Mouse (Mus musculus): Measurements from ENCODE around the gene Fpgs. TPM values are rescaled to one million over a fixed set of nuclear protein-coding genes. Genes with fewer than 3 reads are reported as not detected.
A peak's percentile ranks its signal among the peaks of the same experiment; 100 is the strongest.

The Fpgs gene
- polyA plus RNA-seq, 1 experiment from 2014 or later, result 28.9 TPM

DNA sequence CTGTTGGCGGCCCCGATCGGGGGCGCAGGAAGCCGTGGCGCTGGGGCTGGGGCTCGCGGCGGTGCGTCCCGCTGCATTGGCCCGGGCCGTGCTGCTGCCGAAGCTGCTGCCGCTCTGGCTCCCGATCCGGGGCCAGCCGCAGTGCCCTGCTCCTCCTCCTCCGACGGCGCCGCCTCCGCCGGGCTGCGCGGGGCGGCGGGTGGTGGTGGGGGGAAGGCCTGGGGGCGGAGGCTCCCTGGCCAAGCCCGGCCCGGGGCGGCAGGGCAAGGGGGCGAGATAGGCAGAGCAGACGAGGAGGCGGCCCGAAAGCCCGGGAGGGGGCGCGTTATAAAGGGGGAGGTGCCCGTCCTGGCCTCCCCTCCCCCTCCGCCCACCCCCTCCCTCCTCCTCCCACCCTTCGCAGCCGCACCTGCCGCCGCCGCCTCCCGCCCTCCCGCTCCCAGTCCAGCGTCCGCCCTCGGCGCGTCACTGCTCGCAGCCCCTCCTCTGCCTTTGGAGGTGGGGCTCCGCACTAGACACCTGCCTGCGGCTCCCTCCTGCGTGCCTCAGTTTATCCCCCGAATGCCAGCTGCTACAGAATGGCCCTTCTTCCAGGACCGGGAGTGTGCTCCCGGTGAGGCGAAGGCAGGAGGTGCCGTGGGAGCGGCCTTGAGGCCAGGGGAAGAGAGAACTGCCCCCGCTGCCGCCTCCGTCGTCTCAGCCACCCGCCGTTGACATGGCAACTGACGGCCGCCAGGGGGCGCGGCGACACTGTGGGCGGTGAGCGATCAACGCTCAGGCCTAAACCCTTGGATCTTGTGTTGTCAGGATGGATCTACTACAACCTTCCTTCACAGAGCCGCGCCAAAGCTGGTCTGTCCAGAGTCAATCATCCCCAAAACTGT lies 9.2 kb upstream of the Fpgs start, which contains the start of gene Cdk9:
Gene Cdk9, minus strand, starts transcription at position 143 of the 884 bp plus-strand sequence.
- no peak for TF ChIP-seq CTCF (IDR thresholded peaks at IDR 0.05)
- in situ Hi-C loops (cut with MboI; ENCODE audit: low pct_unique_long_range_greater_than_20kb), result loop anchor here (5.0 kb wide), 2 partner anchors 44 to 139 kb away; partner anchors contain the start of gene Tor2a
- ATAC-seq, result peak; percentile 70
- ChIA-PET POLR2A (interaction anchor here (0.6 to 2.8 kb wide), 4 partner anchors 37 to 103 kb away, joined by 4 to 15 read pairs (median 4); partner anchors contain the start of gene Tor2a), CTCF (interaction anchor here (0.8 to 1.9 kb wide), 7 partner anchors 24 to 225 kb away, joined by 3 to 14 read pairs (median 4); partner anchors contain the start of gene Tor2a)
- H3K27me3 ChIP-seq, result no peaks in the 10 kb centered on the region
- DNase-seq (ENCODE audit: low read depth, low spot score), result no peak

GRCm38 (mm10) chr2:32712586-32712933 lies 8.6 kb upstream of the Fpgs start:
- no peak for TF ChIP-seq CTCF (IDR thresholded peaks at IDR 0.05)
- DNase-seq (ENCODE audit: low read depth, low spot score) (no peak), ATAC-seq (peak; percentile 61)
- in situ Hi-C loops (cut with MboI; ENCODE audit: low pct_unique_long_range_greater_than_20kb), result loop anchor here (5.0 kb wide), 2 partner anchors 45 to 140 kb away; partner anchors contain the start of gene Tor2a
- ChIA-PET CTCF (interaction anchor here (1.0 kb wide), 1 partner anchor 38 kb away, joined by 4 read pairs; no protein-coding TSS in a partner anchor), POLR2A (interaction anchor here (1.0 to 1.3 kb wide), 3 partner anchors 9 to 129 kb away, joined by 3 to 4 read pairs (median 4); partner anchors contain the start of gene Tor2a)
- H3K27me3 ChIP-seq, result no peaks in the 10 kb centered on the region

DNA sequence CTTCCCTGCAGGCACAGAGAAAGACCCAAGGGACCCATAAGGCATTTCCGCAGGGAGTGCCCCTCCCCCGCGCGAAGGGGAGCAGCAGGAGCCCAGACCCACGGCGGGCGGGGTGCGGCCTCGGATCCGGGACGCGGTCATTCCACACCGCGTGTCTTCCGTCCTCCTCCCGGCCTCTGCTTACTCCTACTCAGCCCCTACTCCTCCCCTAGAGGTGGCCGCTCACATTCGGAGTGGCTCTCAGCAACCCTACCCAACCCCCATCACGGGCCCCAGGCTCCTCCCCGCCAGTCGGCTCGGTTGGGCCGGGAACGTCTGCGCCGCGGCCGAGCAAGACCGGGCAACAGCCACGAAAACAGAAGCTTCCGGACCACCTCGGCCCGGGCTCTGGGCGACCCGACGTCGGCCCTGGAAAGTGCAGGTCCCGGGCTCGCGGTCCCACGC lies 8.2 kb upstream of the Fpgs start:
- DNase-seq (ENCODE audit: low read depth, low spot score), result no peak
- CTCF ChIA-PET, result no interaction called here

DNA sequence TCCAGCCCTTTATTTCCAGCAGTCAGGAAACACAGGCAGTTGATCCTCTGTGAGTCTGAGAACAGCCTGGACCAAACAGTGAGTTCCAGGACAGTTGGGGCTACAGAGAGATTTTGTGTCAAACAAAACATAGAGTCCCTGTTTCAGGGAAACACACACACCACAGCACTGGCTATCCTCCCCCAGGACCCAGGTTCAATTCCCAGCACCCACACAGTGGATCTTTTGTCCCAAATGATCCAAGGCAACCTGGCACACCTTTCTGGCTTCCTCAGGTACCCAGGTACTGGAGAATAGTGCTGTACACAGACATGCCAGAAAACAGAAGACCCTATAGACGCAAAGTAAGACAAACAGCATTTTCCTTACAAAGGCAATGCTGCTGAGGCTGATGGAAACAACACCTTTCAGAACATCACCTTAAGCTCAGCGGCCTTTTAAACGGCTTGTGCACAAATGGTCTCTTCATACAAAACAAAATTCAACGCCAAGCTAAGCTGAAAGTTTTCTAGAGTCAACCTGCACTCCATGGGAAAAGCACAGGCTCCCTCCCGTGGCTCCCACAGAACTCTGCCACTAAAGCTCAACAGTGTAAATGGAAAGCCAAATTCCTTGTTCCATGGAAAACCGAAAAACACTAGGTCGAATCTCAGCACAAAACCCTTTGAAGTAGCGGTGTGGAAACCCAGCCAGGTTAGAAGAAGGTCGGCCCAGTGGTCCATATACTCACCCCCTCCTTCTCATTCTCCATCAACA lies 7.5 kb upstream of the Fpgs start:
- no peak for TF ChIP-seq CTCF (IDR thresholded peaks at IDR 0.05)
- no peaks in the 10 kb centered on the region for H3K27me3 ChIP-seq
- ATAC-seq (no peak), DNase-seq (ENCODE audit: low read depth, low spot score) (no peak)
- in situ Hi-C loops (cut with MboI; ENCODE audit: low pct_unique_long_range_greater_than_20kb), result loop anchor here (5.0 kb wide), 2 partner anchors 46 to 141 kb away; partner anchors contain the start of gene Tor2a
- CTCF ChIA-PET, result no interaction called here
- POLR2A ChIA-PET, result interaction anchor here (1.2 to 1.4 kb wide), 3 partner anchors 8 to 130 kb away, joined by 3 to 4 read pairs (median 3); no protein-coding TSS in a partner anchor

More for the DNA sequence above, 8.2 kb upstream of the Fpgs start:
- TF ChIP-seq CTCF (IDR thresholded peaks at IDR 0.05), result no peak
- no peaks in the 10 kb centered on the region for H3K27me3 ChIP-seq
- in situ Hi-C loops (cut with MboI; ENCODE audit: low pct_unique_long_range_greater_than_20kb), result loop anchor here (5.0 kb wide), 2 partner anchors 45 to 140 kb away; partner anchors contain the start of gene Tor2a
- POLR2A ChIA-PET, result interaction anchor here (1.0 to 1.3 kb wide), 3 partner anchors 9 to 129 kb away, joined by 3 to 4 read pairs (median 4); partner anchors contain the start of gene Tor2a
- peak; percentile 27 for ATAC-seq

DNA sequence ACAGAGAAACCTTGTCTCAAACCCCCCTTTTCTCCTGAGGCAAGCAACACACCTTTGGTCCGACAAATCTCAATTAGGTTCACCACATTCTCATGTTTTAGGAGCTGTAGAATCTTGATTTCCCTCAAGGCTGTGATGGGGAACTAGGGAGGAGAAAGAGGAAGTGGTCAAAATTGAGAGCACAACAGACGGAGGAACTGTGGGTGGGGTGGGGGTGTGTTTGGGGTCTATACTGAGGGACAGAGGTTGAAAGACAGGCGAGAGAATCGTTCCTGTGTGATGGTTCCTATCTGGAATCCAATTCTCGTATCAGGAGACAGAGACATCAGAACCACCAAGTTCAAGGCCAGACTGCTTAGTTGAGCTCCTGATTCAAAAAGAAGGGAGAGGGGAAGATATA lies 6.5 kb upstream of the Fpgs start:
- ChIA-PET POLR2A (interaction anchor here (0.7 to 1.4 kb wide), 2 partner anchors 11 to 31 kb away, joined by 3 read pairs; no protein-coding TSS in a partner anchor), CTCF (interaction anchor here (0.9 kb wide), 1 partner anchor 47 kb away, joined by 3 read pairs; the partner anchor contains the start of gene Tor2a)
- in situ Hi-C loops (cut with MboI; ENCODE audit: low pct_unique_long_range_greater_than_20kb), result loop anchor here (5.0 kb wide), 2 partner anchors 47 to 142 kb away; partner anchors contain the start of gene Tor2a
- no peak for TF ChIP-seq CTCF (IDR thresholded peaks at IDR 0.05)
- DNase-seq (ENCODE audit: low read depth, low spot score) (no peak), ATAC-seq (no peak)
- no peaks in the 10 kb centered on the region for H3K27me3 ChIP-seq

DNA sequence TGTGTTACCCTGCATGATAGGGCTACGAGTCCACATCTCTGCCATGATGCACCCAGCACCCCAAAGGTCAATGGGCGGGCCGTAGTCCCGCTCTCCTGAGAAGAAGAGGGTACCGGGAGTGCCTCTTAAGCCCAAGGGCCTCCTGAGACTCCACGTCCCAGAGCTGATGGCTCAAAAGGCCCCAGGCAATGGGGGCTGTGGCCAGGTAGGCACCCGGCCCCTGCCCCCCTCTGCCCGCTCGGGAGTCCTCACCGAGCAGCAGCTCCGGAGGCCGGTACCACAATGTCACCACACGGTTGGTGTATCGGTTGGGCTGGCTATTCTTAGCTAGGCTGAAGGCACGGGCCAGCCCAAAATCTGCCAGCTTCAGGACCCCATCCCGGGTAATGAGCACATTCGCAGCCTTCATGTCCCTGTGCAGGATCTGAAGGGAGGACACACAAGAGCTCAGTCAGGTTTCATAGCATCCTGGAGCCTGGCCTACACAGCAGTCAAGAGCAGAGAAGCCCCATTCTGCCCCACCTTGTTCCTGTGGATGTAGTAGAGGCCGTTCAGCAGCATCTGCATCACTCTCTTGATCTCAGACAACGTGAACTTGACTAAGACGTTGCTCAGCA lies 5.7 kb upstream of the Fpgs start:
- in situ Hi-C loops (cut with MboI; ENCODE audit: low pct_unique_long_range_greater_than_20kb), result loop anchor here (5.0 kb wide), 2 partner anchors 48 to 143 kb away; partner anchors contain the start of gene Tor2a
- ChIA-PET CTCF (interaction anchor here (0.7 to 2.1 kb wide), 11 partner anchors 13 to 133 kb away, joined by 3 to 7 read pairs (median 4); partner anchors contain the start of genes St6galnac4 and Tor2a), POLR2A (interaction anchor here (0.7 to 1.1 kb wide), 4 partner anchors 10 to 79 kb away, joined by 3 read pairs; partner anchors contain the start of gene Tor2a)
- DNase-seq (ENCODE audit: low read depth, low spot score), result no peak
- ATAC-seq, result no peak
- TF ChIP-seq CTCF (IDR thresholded peaks at IDR 0.05), result no peak
- no peaks in the 10 kb centered on the region for H3K27me3 ChIP-seq

GRCm38 (mm10) chr2:32708643-32709042 lies 4.7 kb upstream of the Fpgs start:
- H3K27me3 ChIP-seq, result no peaks in the 10 kb centered on the region
- CTCF ChIA-PET, result interaction anchor here (0.7 to 2.1 kb wide), 12 partner anchors 12 to 132 kb away, joined by 3 to 7 read pairs (median 5); partner anchors contain the start of genes St6galnac4 and Tor2a
- in situ Hi-C loops (cut with MboI; ENCODE audit: low pct_unique_long_range_greater_than_20kb), result no loop called here
- DNase-seq (ENCODE audit: low read depth, low spot score), result no peak
- no peak for ATAC-seq
- POLR2A ChIA-PET, result interaction anchor here (1.1 kb wide), 3 partner anchors 9 to 78 kb away, joined by 3 read pairs; partner anchors contain the start of gene Tor2a
- no peak for TF ChIP-seq CTCF (IDR thresholded peaks at IDR 0.05)

DNA sequence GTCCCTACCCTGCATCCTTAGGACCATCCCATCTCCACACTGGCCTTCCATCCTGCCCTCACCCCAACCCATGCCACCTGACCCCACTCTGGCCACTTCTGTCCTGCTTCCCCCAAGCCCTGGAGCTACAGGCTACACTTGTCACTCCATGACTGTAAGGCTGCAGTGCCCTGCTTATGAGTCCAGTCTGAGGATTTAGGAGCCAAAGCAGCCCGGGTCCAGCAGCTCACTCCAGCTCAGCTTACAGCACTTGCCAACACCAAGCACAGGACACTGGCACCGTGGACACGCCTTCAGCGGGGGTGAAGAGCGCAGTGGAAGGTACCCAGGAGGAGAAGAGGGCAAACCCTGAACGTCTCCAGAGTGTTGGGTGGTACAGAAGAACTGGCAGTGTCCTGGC lies 3.0 kb upstream of the Fpgs start:
- H3K27me3 ChIP-seq, result no peaks in the 10 kb centered on the region
- CTCF ChIA-PET, result interaction anchor here (1.1 kb wide), 1 partner anchor 50 kb away, joined by 4 read pairs; the partner anchor contains the start of gene Tor2a
- DNase-seq (ENCODE audit: low read depth, low spot score) (no peak), ATAC-seq (no peak)
- no peak for TF ChIP-seq CTCF (IDR thresholded peaks at IDR 0.05)
- in situ Hi-C loops (cut with MboI; ENCODE audit: low pct_unique_long_range_greater_than_20kb), result no loop called here
- POLR2A ChIA-PET, result no interaction called here

DNA sequence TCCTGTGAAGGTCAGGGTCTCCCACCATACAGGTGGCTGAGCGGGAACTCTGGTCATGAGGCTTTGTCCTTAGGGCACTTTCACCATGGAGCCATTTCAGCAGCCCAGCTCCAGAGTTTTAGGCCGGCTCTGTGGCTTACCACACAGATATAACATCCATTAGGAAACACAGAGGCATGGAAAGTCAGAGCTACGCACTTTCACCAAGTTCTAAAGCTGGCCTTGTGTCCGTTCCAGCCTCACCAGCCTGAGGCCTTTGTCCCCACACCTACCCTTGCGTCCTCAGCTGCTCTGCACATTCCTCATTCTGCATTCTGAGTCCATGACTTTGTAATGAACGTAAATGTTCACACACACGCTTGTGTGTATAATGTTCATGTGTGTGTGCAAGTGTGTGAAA lies 1.1 kb upstream of the Fpgs start:
- no peak for DNase-seq (ENCODE audit: low read depth, low spot score)
- ChIA-PET CTCF (interaction anchor here (1.0 kb wide), 1 partner anchor 73 kb away, joined by 3 read pairs; no protein-coding TSS in a partner anchor), POLR2A (interaction anchor here (0.6 kb wide), 1 partner anchor 127 kb away, joined by 4 read pairs; no protein-coding TSS in a partner anchor)
- no peak for TF ChIP-seq CTCF (IDR thresholded peaks at IDR 0.05)
- no peaks in the 10 kb centered on the region for H3K27me3 ChIP-seq
- no peak for ATAC-seq
- in situ Hi-C loops (cut with MboI; ENCODE audit: low pct_unique_long_range_greater_than_20kb), result no loop called here
